Mouse (Mus musculus): ENCODE results near the gene Trpv2. TPM values are rescaled to one million over a fixed set of nuclear protein-coding genes. Genes with fewer than 3 reads are reported as not detected.

Gene Trpv2
- 8.2 and 9.1 TPM in 2 replicates for polyA plus RNA-seq (2015; fragmentation: Nextera tagmentation; extraction: Ambion mirVana)

DNA sequence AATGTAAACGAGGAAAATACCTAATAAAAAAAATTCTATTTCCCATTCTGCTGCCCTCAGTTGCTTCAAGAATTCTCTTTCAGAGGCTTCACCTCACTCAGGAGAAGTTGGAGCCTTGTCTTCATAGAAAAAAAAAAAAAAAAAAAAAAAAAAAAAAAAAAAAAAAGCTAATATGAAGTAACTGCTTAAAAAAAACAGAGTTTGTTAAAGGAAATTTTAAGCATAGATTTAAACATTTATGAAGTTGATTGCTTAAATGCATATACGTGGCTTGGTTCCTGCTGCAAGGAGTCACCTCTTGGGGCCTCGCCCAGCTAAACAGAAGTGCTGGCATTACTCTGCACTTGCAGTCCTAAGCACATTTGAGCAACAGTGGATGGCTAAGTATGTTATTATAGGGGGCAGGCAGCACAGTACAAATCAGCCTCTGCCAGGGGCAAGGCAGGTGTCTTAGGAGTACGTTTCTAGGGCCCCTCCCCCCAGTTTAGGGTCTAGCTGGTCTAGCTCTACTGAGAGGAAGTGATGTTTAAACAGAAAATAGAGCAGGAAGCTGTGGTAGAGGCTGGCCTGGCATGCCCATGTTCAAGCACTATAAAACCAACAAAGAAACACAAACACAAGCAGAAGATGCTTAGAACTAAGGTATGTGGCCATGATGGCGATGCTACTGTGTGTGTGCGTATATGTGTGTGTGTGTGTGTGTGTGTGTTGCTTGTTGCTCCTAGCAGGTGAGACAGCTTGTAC is at the start of gene Trpv2:
Gene Trpv2 (plus strand): TSS at position 528 of the 744 bp plus-strand sequence.
- H3K9me3 ChIP-seq (replicated peaks): no peaks in the 10 kb centered on the region
- peak within 1 kb of the TSS; percentile 96 for H3K4me2 ChIP-seq
- peak within 1 kb of the TSS; percentile 55 for H3K4me3 ChIP-seq
- H3K9ac ChIP-seq: peak within 1 kb of the TSS; percentile 73; the same call in 1 of the 2 replicates
- ATAC-seq: no peak
- WGBS: 77% methylated on average over 6 of the region's 6 CpGs
- no peaks in the 10 kb centered on the region for H3K36me3 ChIP-seq (ENCODE audit: poor library complexity, severe bottlenecking)
- H3K4me1 ChIP-seq: peaks cover 9% of the 10 kb centered on the region; the same call in 1 of the 2 replicates
- peaks cover 4% of the 10 kb centered on the region for H3K27me3 ChIP-seq
- no peak within 1 kb of the TSS for H3K27ac ChIP-seq

- ATAC-seq: no peak
- peaks cover 32% of the 10 kb centered on the region for H3K36me3 ChIP-seq (ENCODE audit: poor library complexity, severe bottlenecking)
- 79% methylated on average over 8 of the region's 8 CpGs for WGBS
- H3K27ac ChIP-seq: no peak overlapping the region
- H3K27me3 ChIP-seq: peaks cover 3% of the 10 kb centered on the region; the same call in 1 of the 2 replicates
- H3K9me3 ChIP-seq (replicated peaks): no peaks in the 10 kb centered on the region
- H3K4me1 ChIP-seq: peaks cover 17% of the 10 kb centered on the region
- peak overlapping the region; percentile 82 for H3K4me2 ChIP-seq
- H3K9ac ChIP-seq: peak overlapping the region; percentile 97
- H3K4me3 ChIP-seq: peak overlapping the region; percentile 84
These were observed 37.2 kb upstream of the Trpv2 start for GRCm38 (mm10) chr11:62537089-62537488.

- peak overlapping the region; percentile 97 for H3K9ac ChIP-seq
- no peaks in the 10 kb centered on the region for H3K9me3 ChIP-seq (replicated peaks)
- peaks cover 27% of the 10 kb centered on the region for H3K36me3 ChIP-seq (ENCODE audit: poor library complexity, severe bottlenecking)
- WGBS: 15% methylated on average over 7 of the region's 7 CpGs
- ATAC-seq: peak; percentile 19; the same call in 1 of the 2 replicates
- H3K4me2 ChIP-seq: peak overlapping the region; percentile 82
- H3K4me1 ChIP-seq: peaks cover 17% of the 10 kb centered on the region
- H3K4me3 ChIP-seq: peak overlapping the region; percentile 84
- H3K27me3 ChIP-seq: peaks cover 3% of the 10 kb centered on the region; the same call in 1 of the 2 replicates
- H3K27ac ChIP-seq: no peak overlapping the region; the same call in 1 of the 2 replicates
These were observed 36.7 kb upstream of the Trpv2 start for GRCm38 (mm10) chr11:62537590-62537989.

GRCm38 (mm10) chr11:62538321-62539088 is 35.8 kb upstream of the Trpv2 start:
- Histone ChIP-seq H3K4me3 (peak overlapping the region; percentile 84), H3K36me3 (ENCODE audit: poor library complexity, severe bottlenecking) (peaks cover 19% of the 10 kb centered on the region), H3K9ac (peak overlapping the region; percentile 97), H3K27me3 (peaks cover 3% of the 10 kb centered on the region; the same call in 1 of the 2 replicates), H3K9me3 (replicated peaks) (no peaks in the 10 kb centered on the region), H3K27ac (peak overlapping the region; percentile 78), H3K4me2 (peak overlapping the region; percentile 82), H3K4me1 (peaks cover 17% of the 10 kb centered on the region)
- WGBS: under 1% methylated on average over 68 of the region's 73 CpGs
- ATAC-seq: peak; percentile 79

DNA sequence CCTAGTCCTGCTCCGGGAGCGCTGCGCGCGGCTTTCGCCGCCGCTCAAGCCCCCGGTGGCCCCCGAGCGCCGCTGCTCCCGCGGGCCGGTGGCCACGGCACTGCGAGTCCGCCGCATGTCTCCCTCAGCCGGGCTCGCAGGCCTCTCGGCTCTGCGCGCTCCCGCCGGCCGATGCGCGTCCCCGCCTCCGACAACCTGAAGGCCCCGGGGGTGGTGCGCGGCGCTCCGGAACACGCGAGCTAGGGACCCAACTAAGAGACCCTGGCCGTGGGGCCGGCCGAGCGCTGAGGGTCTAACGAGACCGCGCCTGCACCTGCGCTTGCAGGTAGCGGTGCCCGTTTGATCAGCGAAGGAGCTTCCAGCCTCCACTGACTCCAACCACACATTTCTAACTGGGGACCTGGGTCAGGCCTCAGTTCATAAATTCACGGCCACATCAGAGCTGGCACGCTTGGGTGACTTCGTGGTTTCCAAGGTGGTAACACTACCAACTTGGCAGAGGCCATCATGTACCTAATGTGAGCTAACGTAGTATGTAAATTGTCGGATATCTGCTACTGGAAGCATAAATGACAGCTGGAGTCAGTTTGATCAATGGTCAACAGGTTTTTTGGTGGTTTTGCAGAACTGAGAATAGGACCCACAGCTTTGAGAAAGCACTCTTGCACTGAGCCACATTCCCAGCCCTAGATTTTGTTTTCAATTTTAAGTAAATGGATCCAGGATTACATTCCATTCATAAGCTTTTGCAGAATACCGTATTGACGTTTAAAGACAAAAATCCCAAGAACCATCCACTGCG is 35.0 kb upstream of the Trpv2 start, which contains the start of gene Cenpv:
Gene Cenpv (minus strand): TSS at position 173 of the 802 bp plus-strand sequence.
- ATAC-seq: peak; percentile 83

GRCm38 (mm10) chr11:62540167-62540566 is 34.1 kb upstream of the Trpv2 start:
- Histone ChIP-seq H3K27ac (no peak overlapping the region), H3K4me2 (no peak overlapping the region), H3K27me3 (peaks cover 3% of the 10 kb centered on the region; the same call in 1 of the 2 replicates), H3K4me3 (no peak overlapping the region), H3K4me1 (peaks cover 17% of the 10 kb centered on the region), H3K36me3 (ENCODE audit: poor library complexity, severe bottlenecking) (peaks cover 6% of the 10 kb centered on the region), H3K9me3 (replicated peaks) (no peaks in the 10 kb centered on the region), H3K9ac (no peak overlapping the region)
- ATAC-seq: no peak
- 81% methylated on average over 7 of the region's 7 CpGs for WGBS

More for the DNA sequence above, 35.0 kb upstream of the Trpv2 start, which contains the start of gene Cenpv:
- Histone ChIP-seq H3K27me3 (peaks cover 3% of the 10 kb centered on the region; the same call in 1 of the 2 replicates), H3K9ac (peak within 1 kb of the TSS; percentile 97), H3K36me3 (ENCODE audit: poor library complexity, severe bottlenecking) (peaks cover 11% of the 10 kb centered on the region), H3K4me2 (peak within 1 kb of the TSS; percentile 82), H3K4me3 (peak within 1 kb of the TSS; percentile 84), H3K27ac (peak within 1 kb of the TSS; percentile 78), H3K4me1 (peaks cover 17% of the 10 kb centered on the region), H3K9me3 (replicated peaks) (no peaks in the 10 kb centered on the region)
- 7% methylated on average over 39 of the region's 57 CpGs for WGBS

GRCm38 (mm10) chr11:62540969-62541368 is 33.3 kb upstream of the Trpv2 start:
- Histone ChIP-seq H3K36me3 (ENCODE audit: poor library complexity, severe bottlenecking) (no peaks in the 10 kb centered on the region), H3K27ac (no peak overlapping the region), H3K9ac (no peak overlapping the region), H3K4me3 (no peak overlapping the region), H3K4me2 (no peak overlapping the region), H3K27me3 (peaks cover 3% of the 10 kb centered on the region; the same call in 1 of the 2 replicates), H3K9me3 (replicated peaks) (no peaks in the 10 kb centered on the region), H3K4me1 (peaks cover 17% of the 10 kb centered on the region)
- WGBS: 64% methylated on average over 2 of the region's 2 CpGs
- ATAC-seq: no peak

DNA sequence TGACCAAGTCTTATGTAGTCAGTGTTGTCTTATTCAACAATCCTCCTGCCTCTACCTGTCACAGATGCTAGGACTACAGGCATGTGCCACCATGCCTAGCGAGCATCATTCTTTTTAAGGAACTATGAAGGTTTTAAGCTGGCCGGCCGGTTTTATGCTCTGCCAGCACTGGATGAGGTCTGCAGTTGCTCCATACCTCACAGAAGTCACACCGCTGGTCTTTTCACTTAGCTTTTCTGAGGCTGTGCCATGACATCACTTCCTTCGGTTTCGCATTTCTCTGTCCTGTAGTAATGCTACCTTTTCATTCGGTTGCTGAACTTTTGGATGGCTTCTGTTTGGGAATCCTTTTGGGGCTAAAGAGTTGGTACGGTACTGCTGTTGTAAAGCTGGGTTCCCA is 32.7 kb upstream of the Trpv2 start:
- H3K4me1 ChIP-seq: peaks cover 14% of the 10 kb centered on the region
- H3K9ac ChIP-seq: no peak overlapping the region
- no peak overlapping the region for H3K4me2 ChIP-seq
- H3K9me3 ChIP-seq (replicated peaks): no peaks in the 10 kb centered on the region
- no peak overlapping the region for H3K27ac ChIP-seq
- H3K36me3 ChIP-seq (ENCODE audit: poor library complexity, severe bottlenecking): no peaks in the 10 kb centered on the region
- H3K27me3 ChIP-seq: peaks cover 3% of the 10 kb centered on the region; the same call in 1 of the 2 replicates
- H3K4me3 ChIP-seq: no peak overlapping the region
- WGBS: 87% methylated on average over 8 of the region's 8 CpGs
- no peak for ATAC-seq

DNA sequence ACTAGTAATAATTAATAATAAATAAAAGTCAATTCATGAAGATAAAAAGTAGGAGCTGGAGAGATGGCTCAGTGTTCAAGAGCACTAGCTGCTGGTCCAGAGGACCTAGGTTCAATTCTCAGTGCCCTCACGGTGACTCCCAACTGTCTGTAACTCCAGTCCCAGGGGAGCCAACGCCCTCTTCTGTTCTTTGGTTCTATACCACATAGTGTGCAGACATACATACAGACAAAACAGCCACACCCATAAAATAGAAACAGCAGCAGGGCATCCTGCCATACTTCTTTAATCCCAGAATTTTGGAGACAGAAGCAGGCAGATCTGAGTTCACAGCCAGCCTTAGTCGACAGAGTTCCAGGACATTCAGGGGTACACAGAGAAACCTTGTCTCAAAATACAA is 30.3 kb upstream of the Trpv2 start:
- H3K4me2 ChIP-seq: no peak overlapping the region
- ATAC-seq: no peak
- H3K36me3 ChIP-seq (ENCODE audit: poor library complexity, severe bottlenecking): no peaks in the 10 kb centered on the region
- no peaks in the 10 kb centered on the region for H3K9me3 ChIP-seq (replicated peaks)
- H3K27me3 ChIP-seq: peaks cover 3% of the 10 kb centered on the region; the same call in 1 of the 2 replicates
- no peak overlapping the region for H3K27ac ChIP-seq
- no peak overlapping the region for H3K4me3 ChIP-seq
- WGBS: 88% methylated on average over 3 of the region's 3 CpGs
- peaks cover 7% of the 10 kb centered on the region for H3K4me1 ChIP-seq
- no peak overlapping the region for H3K9ac ChIP-seq

- Histone ChIP-seq H3K27ac (peak overlapping the region; percentile 99), H3K9ac (peak overlapping the region; percentile 97), H3K4me1 (peaks cover 32% of the 10 kb centered on the region), H3K9me3 (replicated peaks) (no peaks in the 10 kb centered on the region), H3K27me3 (no peaks in the 10 kb centered on the region), H3K4me3 (peak overlapping the region; percentile 71), H3K4me2 (peak overlapping the region; percentile 77), H3K36me3 (ENCODE audit: poor library complexity, severe bottlenecking) (peaks cover 18% of the 10 kb centered on the region)
- no peak for ATAC-seq
- 27% methylated on average over 5 of the region's 5 CpGs for WGBS
These were observed 24.5 kb upstream of the Trpv2 start for GRCm38 (mm10) chr11:62549782-62550181.

DNA sequence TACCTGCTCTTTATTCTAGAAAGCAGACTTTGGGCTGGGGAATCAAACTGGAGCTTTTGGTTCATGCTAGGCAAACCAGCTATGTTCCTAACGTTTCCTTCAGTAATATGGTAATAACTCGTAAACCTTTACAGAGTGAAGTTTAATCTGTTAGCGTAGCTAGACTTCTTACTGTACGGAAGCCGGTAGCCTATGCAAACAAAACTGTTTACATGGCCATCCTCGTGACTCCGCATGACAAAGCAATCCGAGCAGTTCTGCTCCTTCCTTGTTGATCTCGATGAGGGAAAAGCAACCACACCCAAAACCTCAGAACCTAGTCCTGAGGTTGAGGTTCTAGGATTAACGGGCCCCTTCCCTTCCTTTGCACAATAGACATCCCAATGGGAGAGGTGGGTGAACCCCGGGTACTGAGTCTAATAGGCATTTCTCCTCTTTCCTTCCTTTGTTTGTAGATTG is 24.0 kb upstream of the Trpv2 start:
- 4% methylated on average over 11 of the region's 11 CpGs for WGBS
- peak overlapping the region; percentile 99 for H3K27ac ChIP-seq
- peak overlapping the region; percentile 77 for H3K4me2 ChIP-seq
- H3K27me3 ChIP-seq: no peaks in the 10 kb centered on the region
- H3K36me3 ChIP-seq (ENCODE audit: poor library complexity, severe bottlenecking): peaks cover 23% of the 10 kb centered on the region
- no peaks in the 10 kb centered on the region for H3K9me3 ChIP-seq (replicated peaks)
- H3K4me3 ChIP-seq: peak overlapping the region; percentile 71
- H3K4me1 ChIP-seq: peaks cover 36% of the 10 kb centered on the region
- ATAC-seq: no peak; the same call in 1 of the 2 replicates
- peak overlapping the region; percentile 97 for H3K9ac ChIP-seq
